Mouse (Mus musculus) limb, embryonic 11.5 days (tissue): ENCODE results near the gene Clasp2. TPM values are rescaled to one million over a fixed set of nuclear protein-coding genes. Genes with fewer than 3 reads are reported as not detected.

ENCODE experiments used
- ATAC-seq: fragments of 200-750 bp; cut with Nextera tagmentation; 2 replicates; pipeline ENCODE4 v1.8.0; 2017; ENCODE audit warnings: low read depth; ENCODE audit not compliant: insufficient number of reproducible peaks, low FRiP score, low TSS enrichment
- DNase-seq: peaks from one replicate; pipeline ENCODE4 v3.0.0-alpha.2; 2015; ENCODE audit warnings: low spot score
- H3K27ac ChIP-seq: fragments of 300-500 bp; sonication (generic); replicated peaks from 2 replicates; pipeline ENCODE4 v1.5.1; 2014; ENCODE audit warnings: low read depth, mild to moderate bottlenecking, low read length
- H3K27me3 ChIP-seq: fragments of 300-500 bp; sonication (generic); 2 replicates; pipeline ENCODE4 v1.6.1; 2014; ENCODE audit warnings: mild to moderate bottlenecking, low read length, mixed read lengths; ENCODE audit not compliant: control insufficient read depth, insufficient read depth
- H3K36me3 ChIP-seq: fragments of 300-500 bp; sonication (generic); 2 replicates; pipeline ENCODE4 v1.6.1; 2014; ENCODE audit warnings: mild to moderate bottlenecking, low read length, moderate library complexity, mixed read lengths; ENCODE audit not compliant: control insufficient read depth, insufficient read depth
- H3K4me1 ChIP-seq: fragments of 300-500 bp; sonication (generic); 2 replicates; pipeline ENCODE4 v1.6.1; 2014; ENCODE audit warnings: low read length, mixed read lengths; ENCODE audit not compliant: control insufficient read depth, insufficient read depth
- H3K4me2 ChIP-seq: fragments of 300-500 bp; sonication (generic); 2 replicates; pipeline ENCODE4 v1.6.1; 2014; ENCODE audit warnings: low read depth, mild to moderate bottlenecking, moderate library complexity; ENCODE audit not compliant: severe bottlenecking
- H3K4me3 ChIP-seq: fragments of 300-500 bp; sonication (generic); 2 replicates; pipeline ENCODE4 v1.5.1; 2014; ENCODE audit warnings: low read depth, low read length
- H3K9ac ChIP-seq: fragments of 300-500 bp; sonication (generic); 2 replicates; pipeline ENCODE4 v1.6.1; 2014; ENCODE audit warnings: mild to moderate bottlenecking, low read length
- H3K9me3 ChIP-seq: fragments of 300-500 bp; sonication (generic); 2 replicates; pipeline ENCODE4 v1.6.1; 2016; ENCODE audit warnings: low read length; ENCODE audit not compliant: control insufficient read depth
- WGBS: fragments of 180-500 bp; shearing (Covaris S2); extraction: QIAGEN DNeasy Blood & Tissue Kit; methylation state at CpG from one replicate; pipeline ENCODE4 v1.1.7; 2014; 5-methylcytosine and 5-hydroxymethylcytosine counted together
- polyA plus RNA-seq: library from polyadenylated mRNA; unstranded; fragments of >200 nt; fragmentation: Nextera tagmentation; extraction: Ambion mirVana; gene quantifications from 2 replicates; pipeline ENCODE4 v1.2.1, GENCODE M21; 2014

Gene Clasp2
- polyA plus RNA-seq, 1 experiment from 2014 or later, result 29.6 TPM

- DNase-seq, result no peak
- Histone ChIP-seq H3K27ac (no peak overlapping the region), H3K4me3 (no peak overlapping the region), H3K9me3 (no peaks in the 10 kb centered on the region), H3K9ac (no peak overlapping the region), H3K36me3 (peaks cover 24% of the 10 kb centered on the region), H3K4me2 (no peak overlapping the region), H3K27me3 (no peaks in the 10 kb centered on the region), H3K4me1 (no peaks in the 10 kb centered on the region)
- ATAC-seq, result no peak
Observed at GRCm38 (mm10) chr9:113963718-113964117, 222.4 kb downstream of the Clasp2 start.

- WGBS, result 92% methylated on average over 8 of the region's 8 CpGs
- Histone ChIP-seq H3K27ac (no peak overlapping the region), H3K36me3 (peaks cover 24% of the 10 kb centered on the region), H3K27me3 (no peaks in the 10 kb centered on the region), H3K4me2 (no peak overlapping the region), H3K4me1 (no peaks in the 10 kb centered on the region), H3K4me3 (no peak overlapping the region), H3K9me3 (no peaks in the 10 kb centered on the region), H3K9ac (no peak overlapping the region)
- no peak for DNase-seq
- no peak for ATAC-seq
Observed at GRCm38 (mm10) chr9:113964415-113964814, 223.1 kb downstream of the Clasp2 start.

GRCm38 (mm10) chr9:113966838-113967237, 225.6 kb downstream of the Clasp2 start:
- Histone ChIP-seq H3K9ac (no peak overlapping the region), H3K36me3 (peaks cover 25% of the 10 kb centered on the region), H3K4me1 (no peaks in the 10 kb centered on the region), H3K4me2 (no peak overlapping the region), H3K4me3 (no peak overlapping the region), H3K9me3 (no peaks in the 10 kb centered on the region), H3K27ac (no peak overlapping the region), H3K27me3 (no peaks in the 10 kb centered on the region)
- DNase-seq, result no peak
- WGBS, result 93% methylated on average over 4 of the region's 4 CpGs
- ATAC-seq, result no peak

- Histone ChIP-seq H3K9ac (no peak overlapping the region), H3K27me3 (no peaks in the 10 kb centered on the region), H3K4me2 (no peak overlapping the region), H3K27ac (no peak overlapping the region), H3K4me1 (no peaks in the 10 kb centered on the region), H3K4me3 (no peak overlapping the region), H3K9me3 (no peaks in the 10 kb centered on the region), H3K36me3 (peaks cover 19% of the 10 kb centered on the region)
- 91% methylated on average over 7 of the region's 7 CpGs for WGBS
- no peak for ATAC-seq
- no peak for DNase-seq
Observed at GRCm38 (mm10) chr9:113968967-113969366, 227.7 kb downstream of the Clasp2 start.

Other genes with a start within 250 kb of the Clasp2 start
- 55.6 and 56.2 TPM in 2 replicates for gene Pdcd6ip, start 33.2 kb upstream of the Clasp2 start, polyA plus RNA-seq
- gene Ubp1, start 189.5 kb downstream of the Clasp2 start, polyA plus RNA-seq, result 49.7 and 50.2 TPM in 2 replicates